Mouse (Mus musculus) layer of hippocampus, postnatal 25 days (tissue): Measurements from ENCODE around the gene Med22. TPM values are rescaled to one million over a fixed set of nuclear protein-coding genes. Genes with fewer than 3 reads are reported as not detected.

Experiments
- DNase-seq, 2 experiments: peaks; one replicate each; pipeline ENCODE4 v3.0.0; 2022; ENCODE audit warnings: mixed read lengths in 2 of 2, low spot score in 1 of 2; ENCODE audit errors: extremely low spot score in 1 of 2
- total RNA-seq, 2 experiments: library from RNA; stranded (reverse); gene quantifications; 2 replicates each; pipeline ENCODE4 v1.2.3; 2021

The Med22 gene
- total RNA-seq, result 10 to 100 TPM; 41.1 to 48.8 TPM

GRCm38 (mm10) chr2:26910124-26910993, at the start of gene Med22, which contains the start of gene Rpl7a:
Gene Med22, minus strand, starts transcription at chr2:26910677.
Gene Rpl7a, plus strand, starts transcription at chr2:26910764.
- peak; percentile 99 to 100 for DNase-seq

GRCm38 (mm10) chr2:26957488-26957859, 47.0 kb upstream of the Med22 start:
- no peak for DNase-seq

GRCm38 (mm10) chr2:26956811-26957487, 46.5 kb upstream of the Med22 start:
- DNase-seq, result no peak

- no peak for DNase-seq
These were observed 44.4 kb upstream of the Med22 start for GRCm38 (mm10) chr2:26954735-26955395.

- DNase-seq, result no peak
These were observed 42.4 kb upstream of the Med22 start for GRCm38 (mm10) chr2:26952866-26953265.

GRCm38 (mm10) chr2:26952193-26952592, 41.7 kb upstream of the Med22 start:
- no peak for DNase-seq

- DNase-seq, result no peak
These were observed 40.9 kb upstream of the Med22 start for GRCm38 (mm10) chr2:26951346-26951905.

- no peak for DNase-seq
These were observed 39.9 kb upstream of the Med22 start for GRCm38 (mm10) chr2:26950411-26950810.

GRCm38 (mm10) chr2:26943253-26943652, 32.8 kb upstream of the Med22 start:
- no peak for DNase-seq

GRCm38 (mm10) chr2:26941539-26941938, 31.1 kb upstream of the Med22 start:
- no peak for DNase-seq

GRCm38 (mm10) chr2:26936425-26936824, 25.9 kb upstream of the Med22 start:
- DNase-seq, result no peak

GRCm38 (mm10) chr2:26935286-26935685, 24.8 kb upstream of the Med22 start:
- DNase-seq, result no peak

GRCm38 (mm10) chr2:26933304-26934055, 23.0 kb upstream of the Med22 start, which contains the start of the genes Surf4 and Stkld1:
Gene Surf4, minus strand, starts transcription at chr2:26933928.
Gene Stkld1, plus strand, starts transcription at chr2:26934047.
- DNase-seq, result peak; percentile 81

GRCm38 (mm10) chr2:26932473-26933303, 22.2 kb upstream of the Med22 start:
- no peak for DNase-seq

- DNase-seq, result peak in 1 of 2 experiments; percentile 66
These were observed 19.9 kb upstream of the Med22 start for GRCm38 (mm10) chr2:26930390-26930789.

GRCm38 (mm10) chr2:26927745-26928476, 17.4 kb upstream of the Med22 start:
- DNase-seq, result no peak

GRCm38 (mm10) chr2:26921784-26922183, 11.3 kb upstream of the Med22 start:
- no peak for DNase-seq

- DNase-seq, result no peak
These were observed 9.8 kb upstream of the Med22 start for GRCm38 (mm10) chr2:26920190-26920855.
